Mouse (Mus musculus) right cerebral cortex, adult 2 months (tissue): ENCODE results near the gene Fam186b.
A peak's percentile ranks its signal among the peaks of the same experiment; 100 is the strongest.
"Not testable (repeated sequence)": the region's sequence is repeated elsewhere in the genome, so short reads cannot be mapped to it uniquely, and the experiment has no call there.

ENCODE experiments used
- DNase-seq, 2 experiments: peaks; one replicate each; pipeline ENCODE4 v3.0.0; 2021 to 2022; ENCODE audit warnings: low spot score in 2 of 2

Fam186b gene

DNA sequence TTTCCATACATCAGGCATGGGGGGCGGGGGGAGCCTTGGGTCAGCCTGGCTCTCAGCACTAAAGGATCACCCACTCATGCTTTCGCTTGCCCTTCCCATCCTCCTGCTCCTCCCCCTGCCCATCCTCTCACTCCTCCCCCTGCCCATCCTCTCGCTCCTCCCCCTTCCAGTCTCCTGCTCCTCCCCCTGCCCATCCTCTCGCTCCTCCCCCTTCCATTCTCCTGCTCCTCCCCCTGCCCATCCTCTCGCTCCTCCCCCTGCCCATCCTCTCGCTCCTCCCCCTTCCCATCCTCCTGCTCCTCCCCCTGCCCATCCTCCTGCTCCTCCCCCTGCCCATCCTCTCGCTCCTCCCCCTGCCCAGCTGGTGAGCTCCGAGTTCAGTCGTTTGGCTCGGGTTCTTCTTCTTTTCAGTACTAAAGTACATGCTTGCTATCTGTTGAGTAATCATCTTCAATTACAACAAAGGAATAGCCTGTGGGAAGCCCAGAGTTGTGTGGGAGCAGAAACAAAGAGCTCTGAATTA lies 35.9 kb downstream of the Fam186b start:
- peak; percentile 42 to 56 for DNase-seq

GRCm38 (mm10) chr15:99259167-99259729 lies 36.4 kb downstream of the Fam186b start:
- no peak for DNase-seq

- no peak for DNase-seq
These were observed 40.4 kb downstream of the Fam186b start for GRCm38 (mm10) chr15:99255241-99255749.

DNA sequence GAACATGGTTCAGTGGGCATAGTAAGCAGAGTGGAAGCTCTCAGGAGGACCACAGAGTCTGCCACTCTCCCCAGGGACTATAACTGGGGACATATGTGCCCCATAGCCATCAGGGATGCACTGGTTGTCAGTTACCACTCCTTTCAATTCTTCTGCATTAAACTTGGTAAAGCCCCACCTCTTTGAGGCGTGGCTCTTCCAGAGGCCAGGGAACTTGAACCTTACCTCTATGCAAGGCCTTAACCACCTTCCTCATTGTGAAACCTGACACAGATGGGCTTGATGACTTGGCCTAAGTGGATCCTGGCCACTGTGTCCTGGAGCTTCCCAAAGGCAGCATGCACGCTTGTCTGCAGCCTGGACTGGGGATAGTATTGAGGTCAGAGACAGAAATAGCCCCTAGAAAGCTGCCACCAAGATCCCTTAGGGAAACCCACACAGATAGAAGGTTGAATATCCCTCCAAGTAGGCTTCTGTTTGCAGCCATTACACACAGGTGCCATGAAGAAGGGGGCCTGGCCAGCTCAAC lies 41.1 kb downstream of the Fam186b start:
- no peak for DNase-seq

DNA sequence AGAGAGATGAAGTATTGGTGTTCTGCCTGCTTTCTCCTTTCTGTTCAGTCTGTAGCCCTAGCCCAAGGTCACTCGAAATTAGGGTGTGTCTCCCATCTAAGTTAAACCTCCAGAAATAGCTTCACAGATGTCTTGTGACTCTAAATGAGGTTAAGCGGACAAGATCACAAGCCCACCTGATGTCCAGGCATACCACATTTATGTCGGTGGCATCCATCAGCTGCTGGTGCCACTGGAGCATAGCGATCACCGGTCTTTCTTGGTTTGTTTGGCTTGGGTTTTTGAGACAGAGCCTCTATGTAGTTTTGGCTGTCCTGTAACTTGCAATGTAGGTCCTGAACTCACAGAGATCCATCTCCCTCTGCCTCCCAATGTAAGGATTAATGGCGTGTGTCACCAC lies 41.9 kb downstream of the Fam186b start:
- no peak for DNase-seq

- DNase-seq: not testable (repeated sequence)
These were observed 42.6 kb downstream of the Fam186b start for GRCm38 (mm10) chr15:99253175-99253479.

DNA sequence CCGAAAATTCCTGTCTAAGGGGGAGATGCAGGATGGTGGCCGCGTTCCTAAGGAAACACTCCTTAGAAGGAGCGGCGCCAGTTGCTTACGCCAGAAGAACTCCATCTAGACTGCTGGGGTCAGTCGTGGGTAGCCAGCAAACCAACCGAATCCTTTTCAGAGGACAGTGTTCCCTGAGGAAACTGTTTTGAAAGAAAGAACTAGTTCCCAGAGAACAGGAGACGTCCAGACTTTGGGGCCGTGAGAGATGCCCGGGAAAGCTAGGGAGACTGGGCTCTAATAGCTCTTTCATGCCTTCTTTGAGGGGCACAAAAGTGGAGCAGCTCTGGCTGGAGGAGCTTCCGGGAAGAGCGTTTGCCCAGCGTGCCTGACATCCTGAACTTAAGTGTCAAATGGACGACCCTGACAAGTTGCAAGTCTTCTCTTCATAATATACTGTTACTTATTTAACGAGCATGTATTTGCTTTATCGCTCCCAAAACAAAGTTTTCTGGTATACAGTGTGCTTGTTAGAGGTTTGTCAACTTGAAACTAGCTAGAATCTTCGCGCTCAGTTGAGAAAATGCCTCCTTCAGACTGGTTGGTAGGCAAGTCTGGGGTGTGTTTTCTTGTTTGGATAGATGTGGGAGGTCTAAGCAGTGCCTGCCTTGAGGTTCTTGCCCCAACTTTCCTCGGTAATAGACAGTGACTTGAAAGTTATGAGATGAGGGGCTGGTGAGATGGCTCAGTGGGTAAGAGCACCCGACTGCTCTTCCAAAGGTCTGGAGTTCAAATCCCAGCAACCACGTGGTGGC lies 43.1 kb downstream of the Fam186b start:
- DNase-seq: no peak

GRCm38 (mm10) chr15:99251626-99252380 lies 43.9 kb downstream of the Fam186b start, which contains the start of gene Mcrs1:
Gene Mcrs1 (minus strand): TSS chr15:99251961.
- DNase-seq: peak; percentile 97 to 98

DNA sequence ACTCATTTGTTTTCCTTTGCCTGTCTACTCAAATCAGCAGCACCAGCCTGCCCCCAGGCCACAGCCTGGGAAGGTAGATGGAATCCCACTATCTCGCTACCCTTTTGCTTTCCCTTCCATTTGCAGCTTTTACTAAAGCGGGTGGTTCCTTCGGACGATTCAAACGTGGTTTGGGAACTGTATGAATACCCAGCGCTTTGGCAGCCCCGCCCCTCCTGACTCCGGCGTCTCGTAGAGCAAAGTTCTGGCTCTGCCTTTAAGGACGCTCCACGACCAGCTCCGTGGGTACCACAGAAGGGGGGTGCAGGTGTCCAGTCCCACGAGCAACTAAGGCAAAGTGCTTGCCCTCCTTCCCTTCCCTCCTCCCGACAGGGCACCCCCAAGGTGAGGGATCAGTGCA lies 44.6 kb downstream of the Fam186b start:
- not testable (repeated sequence) for DNase-seq

DNA sequence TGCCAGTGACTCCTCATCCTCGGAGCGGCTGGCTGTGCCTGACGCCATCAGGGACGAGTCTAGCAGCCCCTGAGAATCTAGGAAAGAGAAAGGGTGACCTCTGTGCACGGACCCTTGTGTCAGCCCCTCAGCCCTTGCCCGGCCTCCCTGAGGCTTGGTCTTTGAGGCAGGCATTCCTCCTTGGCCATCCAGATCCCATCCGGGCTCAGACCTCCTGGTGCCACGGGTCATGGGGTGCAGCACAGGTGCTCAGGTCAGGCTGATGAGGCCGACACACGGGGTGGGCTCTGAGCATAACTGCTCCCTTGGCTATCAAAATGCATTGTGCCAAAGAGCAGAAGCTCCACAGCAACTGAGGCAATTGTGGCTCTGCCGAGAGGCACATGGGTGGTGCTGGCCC lies 45.8 kb downstream of the Fam186b start:
- no peak for DNase-seq

DNA sequence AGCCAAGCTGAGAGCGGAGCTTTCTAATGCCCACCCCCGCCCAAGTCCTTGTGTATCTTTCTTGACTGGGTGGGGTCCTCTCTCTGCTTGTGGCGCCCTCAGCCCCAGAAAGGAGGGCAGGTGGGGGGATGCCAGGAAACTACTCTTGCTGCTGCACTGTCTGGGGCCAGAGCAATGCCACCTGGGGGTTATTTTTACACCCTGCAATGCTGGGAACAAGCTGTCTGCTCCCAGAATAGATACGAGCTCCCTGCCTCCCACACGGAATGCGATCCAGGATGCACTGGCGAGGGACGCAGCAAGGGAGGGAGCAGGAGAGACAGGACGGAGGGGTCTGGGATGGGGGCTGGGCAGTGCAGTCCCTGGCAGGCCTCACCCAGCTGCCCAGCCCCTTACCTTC lies 46.7 kb downstream of the Fam186b start:
- peak; percentile 82 for DNase-seq

GRCm38 (mm10) chr15:99246736-99247135 lies 49.0 kb downstream of the Fam186b start:
- DNase-seq: not testable (repeated sequence)

GRCm38 (mm10) chr15:99242045-99242444 lies 53.6 kb downstream of the Fam186b start:
- no peak for DNase-seq

DNA sequence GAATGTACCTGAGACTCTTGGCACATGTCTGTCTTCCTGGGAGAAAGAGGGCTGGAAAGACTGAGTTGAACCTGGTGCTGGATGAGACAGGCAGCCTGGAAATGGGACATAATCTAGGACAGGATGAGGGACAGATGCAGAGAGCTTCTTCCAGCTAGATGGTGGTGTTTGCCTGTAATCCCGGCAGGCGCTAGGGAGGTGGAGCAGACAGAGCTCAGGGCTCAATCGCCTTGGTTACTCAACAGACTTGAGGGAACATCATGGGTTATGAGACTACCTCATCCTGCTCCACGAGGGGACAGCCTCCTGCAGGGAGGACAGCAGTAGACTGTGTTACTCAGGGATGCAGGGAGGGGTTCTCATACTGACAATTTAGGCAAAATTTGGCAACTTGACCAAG lies 54.4 kb downstream of the Fam186b start:
- DNase-seq: peak in 1 of 2 experiments; percentile 26

DNA sequence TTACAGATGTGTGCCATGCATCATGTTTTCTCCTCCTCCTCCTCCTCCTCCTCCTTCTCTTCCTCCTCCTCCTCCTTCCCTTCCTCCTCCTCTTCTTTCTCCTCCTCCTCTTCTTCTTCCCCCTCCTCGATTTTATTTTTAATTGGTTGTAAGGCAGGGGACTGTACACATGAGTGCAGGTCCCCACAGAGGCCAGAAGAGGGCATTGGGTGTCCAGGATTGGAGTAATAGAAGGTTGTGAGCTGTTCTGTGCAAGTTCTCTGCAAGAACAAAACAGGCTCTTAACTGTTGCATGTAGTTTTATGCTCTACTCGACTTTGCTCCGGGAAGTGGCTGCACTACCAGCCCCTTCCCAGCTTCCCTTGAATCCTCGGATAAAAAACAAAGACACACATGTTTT lies 55.6 kb downstream of the Fam186b start:
- DNase-seq: no peak

DNA sequence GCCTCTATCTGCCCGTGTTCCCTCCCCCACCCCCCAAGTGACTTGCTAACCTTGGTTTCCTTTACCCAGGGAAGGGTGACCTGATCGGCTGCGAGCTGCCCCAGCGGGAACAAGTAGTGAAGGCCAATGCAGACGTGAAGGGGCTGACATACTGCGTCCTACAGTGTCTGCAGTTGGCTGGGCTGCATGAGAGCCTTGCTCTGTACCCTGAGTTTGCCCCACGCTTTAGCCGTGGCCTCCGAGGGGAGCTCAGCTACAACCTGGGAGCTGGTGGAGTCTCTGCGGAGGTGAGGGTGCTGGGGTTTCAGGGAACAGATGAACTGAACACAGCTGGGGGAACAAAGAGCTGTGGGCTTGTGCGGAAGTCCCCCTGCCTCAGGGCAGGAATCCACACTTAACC lies 57.7 kb downstream of the Fam186b start:
- DNase-seq: no peak

- no peak for DNase-seq
These were observed 61.2 kb downstream of the Fam186b start for GRCm38 (mm10) chr15:99234326-99235010.

GRCm38 (mm10) chr15:99233719-99234118 lies 62.0 kb downstream of the Fam186b start:
- DNase-seq: no peak

GRCm38 (mm10) chr15:99231998-99232397 lies 63.7 kb downstream of the Fam186b start:
- no peak for DNase-seq

- no peak for DNase-seq
These were observed 69.6 kb downstream of the Fam186b start for GRCm38 (mm10) chr15:99226090-99226489.

DNA sequence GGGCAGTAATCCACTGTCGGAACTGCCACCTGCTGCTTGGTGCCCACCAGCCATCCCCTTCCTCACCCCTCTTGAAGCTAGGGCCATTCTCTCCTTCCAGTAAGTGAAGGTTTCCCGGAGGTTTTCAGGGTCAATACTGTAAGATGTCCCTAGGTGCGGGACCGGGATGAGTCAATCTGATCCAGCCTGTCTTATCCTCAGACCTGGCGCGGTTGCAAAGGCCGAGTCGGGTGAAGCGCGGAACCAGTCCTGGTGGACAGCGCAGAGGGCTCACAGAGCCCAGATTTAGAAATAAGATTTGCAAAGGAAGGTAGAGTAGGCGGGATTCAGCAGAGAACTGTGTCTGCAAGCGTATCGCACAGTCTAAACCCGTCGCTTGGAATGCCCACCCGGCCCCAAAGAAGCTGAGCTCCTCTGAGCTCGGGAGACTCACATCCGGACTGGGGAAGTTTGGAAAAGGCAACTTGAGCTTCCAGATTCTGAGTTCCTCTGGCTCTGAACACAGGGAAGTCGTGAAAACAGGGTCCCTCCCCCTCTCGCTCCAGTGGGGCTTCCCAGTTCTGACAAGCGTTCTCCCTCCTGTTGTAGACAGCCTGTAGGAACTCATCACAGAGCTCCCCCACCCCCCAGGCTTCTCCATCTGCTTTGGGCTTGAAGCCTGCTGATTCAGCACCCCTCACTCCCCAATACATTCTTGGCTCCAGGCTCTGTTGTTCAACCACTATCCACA lies 70.4 kb downstream of the Fam186b start:
- DNase-seq: peak; percentile 66 to 70
